Mouse (Mus musculus) embryonic facial prominence, embryonic 10.5 days (tissue): ENCODE measurements at regions not wholly inside any gene's neighbourhood (a gene's known extent, or its start where the extent isn't known, plus 50 kb on each side); places are given as distances from the start of the nearest gene placed in this dataset.
"Not testable (repeated sequence)": the region's sequence is repeated elsewhere in the genome, so short reads cannot be mapped to it uniquely, and the experiment has no call there.

ENCODE experiments used
- DNase-seq: peaks from one replicate; pipeline ENCODE4 v3.0.0-alpha.2; 2017; ENCODE audit warnings: low spot score
- H3K27ac ChIP-seq: fragments of 300-500 bp; sonication (generic); replicated peaks from 2 replicates; pipeline ENCODE4 v1.5.1; 2016; ENCODE audit warnings: mild to moderate bottlenecking
- H3K27me3 ChIP-seq: fragments of 300-500 bp; sonication (generic); replicated peaks from 2 replicates; pipeline ENCODE4 v1.6.1; 2016; ENCODE audit warnings: low read depth, mild to moderate bottlenecking; ENCODE audit not compliant: poor library complexity, severe bottlenecking
- H3K36me3 ChIP-seq: fragments of 300-500 bp; sonication (generic); replicated peaks from 2 replicates; pipeline ENCODE4 v1.6.1; 2016; ENCODE audit warnings: mild to moderate bottlenecking, moderate library complexity
- H3K4me1 ChIP-seq: fragments of 300-500 bp; sonication (generic); 2 replicates; pipeline ENCODE4 v1.6.1; 2016
- H3K4me3 ChIP-seq: fragments of 300-500 bp; sonication (generic); 2 replicates; pipeline ENCODE4 v1.5.1; 2016; ENCODE audit warnings: mild to moderate bottlenecking, moderate library complexity
- H3K9me3 ChIP-seq: fragments of 300-500 bp; sonication (generic); 2 replicates; pipeline ENCODE4 v1.6.1; 2016; ENCODE audit warnings: mild to moderate bottlenecking
- WGBS: fragments of 180-500 bp; shearing (Covaris S2); methylation state at CpG from one replicate; pipeline ENCODE4 v1.1.7; 2016; 5-methylcytosine and 5-hydroxymethylcytosine counted together

DNA sequence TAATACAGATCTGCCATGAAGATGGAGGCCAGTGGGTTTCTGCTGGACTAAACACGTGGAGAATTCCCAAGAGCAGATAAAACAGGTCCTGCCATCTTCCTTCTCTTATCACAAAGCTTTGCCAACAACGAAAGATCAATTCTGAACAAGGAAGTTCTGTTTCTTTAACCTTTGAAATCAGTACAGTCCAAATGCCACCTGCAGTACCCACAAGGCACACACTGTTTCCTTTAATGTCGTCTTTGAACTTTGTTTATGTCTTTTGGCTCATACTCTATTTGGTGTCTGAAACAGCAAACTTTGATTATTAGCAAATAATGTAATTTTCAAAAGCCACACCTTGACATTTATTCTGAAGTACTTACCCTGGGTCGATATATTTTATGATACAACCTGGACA is 536.5 kb downstream of the Bckdhb start:
- Histone ChIP-seq H3K4me1 (no peaks in the 10 kb centered on the region), H3K4me3 (no peak overlapping the region), H3K27me3 (no peaks in the 10 kb centered on the region), H3K27ac (no peak overlapping the region), H3K36me3 (no peaks in the 10 kb centered on the region), H3K9me3 (no peaks in the 10 kb centered on the region)
- 74% methylated on average over 4 of the region's 4 CpGs for WGBS
- DNase-seq, result no peak

DNA sequence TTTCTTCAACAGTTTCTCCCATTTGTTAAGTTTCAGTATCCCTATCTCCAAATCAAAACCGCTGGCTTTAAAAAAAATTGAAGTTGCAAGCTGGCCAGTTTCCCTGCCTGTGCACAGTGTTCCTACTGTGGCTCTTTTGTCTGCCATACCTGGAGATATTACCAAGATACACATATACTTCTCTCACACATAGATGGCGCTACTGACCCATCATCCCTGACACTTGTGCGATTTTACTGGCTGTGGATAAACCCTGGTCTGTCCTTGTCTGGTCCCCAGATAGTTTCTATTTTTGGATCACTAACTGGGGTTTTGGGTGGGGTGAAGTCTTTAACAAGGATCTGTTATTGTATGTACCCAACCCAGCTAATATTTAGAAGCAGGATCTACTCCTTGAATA is 541.8 kb downstream of the Bckdhb start:
- Histone ChIP-seq H3K4me1 (no peaks in the 10 kb centered on the region), H3K27me3 (no peaks in the 10 kb centered on the region), H3K9me3 (no peaks in the 10 kb centered on the region), H3K27ac (no peak overlapping the region), H3K36me3 (no peaks in the 10 kb centered on the region), H3K4me3 (no peak overlapping the region)
- WGBS, result 11% methylated on average over 3 of the region's 3 CpGs
- peak; percentile 28 for DNase-seq

DNA sequence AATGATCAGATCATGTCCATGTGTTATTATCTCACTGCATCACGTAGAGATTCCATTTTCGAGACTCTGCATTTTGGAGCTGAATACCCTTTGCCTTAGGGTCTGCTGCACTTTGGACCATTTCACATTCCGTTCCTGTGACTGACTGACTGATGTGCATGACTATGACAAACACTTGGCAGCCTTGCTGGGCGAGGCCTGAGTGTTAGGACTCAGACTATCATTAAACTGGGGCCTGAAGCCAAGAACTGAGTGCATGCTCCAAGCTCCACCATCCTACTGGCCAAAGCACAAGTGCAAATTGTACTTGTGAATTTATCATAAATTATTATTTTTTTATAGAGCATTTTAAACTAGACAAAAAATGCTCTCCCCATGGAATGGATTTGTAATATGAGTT is 547.8 kb downstream of the Bckdhb start:
- WGBS, result 82% methylated on average over 4 of the region's 4 CpGs
- Histone ChIP-seq H3K36me3 (no peaks in the 10 kb centered on the region), H3K4me1 (no peaks in the 10 kb centered on the region), H3K9me3 (no peaks in the 10 kb centered on the region), H3K27ac (no peak overlapping the region), H3K4me3 (no peak overlapping the region), H3K27me3 (no peaks in the 10 kb centered on the region)
- no peak for DNase-seq

DNA sequence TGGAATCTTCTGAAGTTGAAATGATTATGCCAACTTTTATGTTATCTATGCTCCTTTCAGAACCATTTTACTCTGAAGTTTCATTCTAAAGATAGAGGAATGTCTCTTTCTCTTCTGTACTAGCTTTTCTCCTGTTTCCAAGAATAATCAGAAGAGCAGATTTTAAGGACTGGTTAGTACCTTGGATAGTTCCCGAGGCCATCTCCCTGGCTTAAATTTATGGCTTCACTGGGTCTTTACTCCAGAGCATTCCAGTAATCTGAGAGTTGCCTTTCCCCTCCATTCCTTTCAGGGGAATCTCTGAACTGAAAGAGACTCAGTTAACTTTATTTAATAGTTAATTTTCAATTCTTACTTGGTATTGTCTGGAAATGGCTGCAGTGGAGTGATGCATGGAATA is 551.0 kb downstream of the Bckdhb start:
- Histone ChIP-seq H3K9me3 (no peaks in the 10 kb centered on the region), H3K27me3 (no peaks in the 10 kb centered on the region), H3K27ac (no peak overlapping the region), H3K4me1 (no peaks in the 10 kb centered on the region), H3K36me3 (no peaks in the 10 kb centered on the region), H3K4me3 (no peak overlapping the region)
- no peak for DNase-seq
- 50% methylated on average over 1 of the region's 1 CpGs for WGBS

DNA sequence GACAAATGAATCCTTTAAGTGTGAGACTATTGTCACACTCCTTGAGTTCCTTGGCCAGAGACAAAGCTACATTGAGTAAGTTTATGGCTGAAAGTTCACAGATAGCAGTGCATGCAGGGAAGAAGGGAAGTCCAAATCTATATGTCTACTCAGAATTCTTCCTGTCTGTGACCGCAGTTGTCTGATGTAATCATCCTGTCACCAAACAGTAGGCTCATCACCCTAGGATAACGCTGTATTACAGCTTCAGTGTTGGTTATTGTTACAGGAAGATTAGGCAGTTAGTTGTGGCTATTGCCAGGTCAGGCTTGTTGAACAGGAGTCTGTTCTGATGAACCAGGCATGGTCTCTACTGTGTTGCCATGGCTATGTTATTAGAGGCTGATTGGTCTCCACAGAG is 574.6 kb downstream of the Bckdhb start:
- 84% methylated on average over 2 of the region's 2 CpGs for WGBS
- no peaks in the 10 kb centered on the region for H3K4me1 ChIP-seq
- H3K9me3 ChIP-seq, result no peaks in the 10 kb centered on the region
- no peaks in the 10 kb centered on the region for H3K27me3 ChIP-seq
- H3K36me3 ChIP-seq, result no peaks in the 10 kb centered on the region
- no peak overlapping the region for H3K27ac ChIP-seq
- no peak for DNase-seq
- H3K4me3 ChIP-seq, result no peak overlapping the region

DNA sequence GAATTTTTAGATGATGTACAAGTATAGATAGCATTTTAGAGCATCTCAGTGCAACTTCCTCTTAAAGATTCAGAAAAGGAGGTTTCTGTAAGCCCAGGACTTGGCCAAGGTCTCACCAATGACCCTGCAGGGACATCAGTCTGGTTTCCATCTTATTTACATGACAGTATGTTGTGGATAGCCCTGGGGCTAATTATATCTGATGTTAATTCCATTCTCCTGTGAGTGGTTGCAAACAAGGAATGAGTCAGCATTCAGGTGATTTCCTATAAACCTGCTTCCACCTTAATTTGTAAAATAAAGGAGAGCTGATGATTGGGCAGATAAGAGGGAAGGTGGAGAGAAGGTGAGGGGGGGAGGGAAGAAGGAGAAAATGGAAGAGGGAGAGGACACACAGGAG is 578.0 kb downstream of the Bckdhb start:
- H3K4me3 ChIP-seq, H3K27me3 ChIP-seq, H3K9me3 ChIP-seq, H3K4me1 ChIP-seq, H3K36me3 ChIP-seq, H3K27ac ChIP-seq, DNase-seq: not testable (repeated sequence)

DNA sequence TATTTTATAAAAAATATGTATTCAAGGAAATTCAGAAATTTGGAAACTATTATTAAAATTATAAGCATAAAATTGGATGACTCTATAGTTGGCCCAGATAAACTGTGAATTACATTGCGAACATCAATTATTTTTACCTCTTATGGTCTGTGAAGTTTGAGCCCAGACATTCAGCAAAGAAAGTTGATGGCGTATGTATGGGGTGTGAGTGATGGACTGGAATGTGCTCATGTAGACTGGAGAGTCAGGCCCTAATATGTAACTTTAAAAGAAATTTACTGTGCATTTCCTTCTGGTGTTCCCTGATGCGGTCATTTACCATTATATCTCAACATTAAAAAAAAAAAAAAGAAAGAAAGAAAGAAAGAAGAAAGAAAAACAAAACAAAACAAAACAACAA is 592.1 kb downstream of the Bckdhb start:
- 94% methylated on average over 3 of the region's 3 CpGs for WGBS
- no peaks in the 10 kb centered on the region for H3K4me1 ChIP-seq
- no peak overlapping the region for H3K4me3 ChIP-seq
- no peaks in the 10 kb centered on the region for H3K9me3 ChIP-seq
- no peak for DNase-seq
- no peak overlapping the region for H3K27ac ChIP-seq
- no peaks in the 10 kb centered on the region for H3K36me3 ChIP-seq
- no peaks in the 10 kb centered on the region for H3K27me3 ChIP-seq

DNA sequence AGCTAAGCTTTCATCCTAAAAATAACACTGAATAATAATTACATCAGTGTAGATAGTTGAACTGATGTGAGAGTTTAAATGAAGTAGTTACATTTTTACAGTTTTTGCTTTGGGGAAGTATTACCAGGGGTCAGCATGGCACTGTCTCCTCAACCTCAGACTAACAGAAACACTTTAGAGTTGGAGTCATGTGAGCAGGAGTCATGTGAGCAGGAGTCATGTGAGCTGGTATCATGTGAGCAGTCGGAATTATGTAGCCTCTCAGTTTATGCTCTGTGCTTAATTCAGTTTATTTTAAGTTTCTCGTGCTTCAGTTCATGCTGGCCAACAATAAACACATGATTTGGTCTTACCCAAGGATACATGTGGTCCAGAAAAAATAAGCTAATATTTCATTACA is 620.5 kb downstream of the Bckdhb start:
- no peaks in the 10 kb centered on the region for H3K9me3 ChIP-seq
- 85% methylated on average over 2 of the region's 2 CpGs for WGBS
- no peak overlapping the region for H3K4me3 ChIP-seq
- H3K4me1 ChIP-seq, result no peaks in the 10 kb centered on the region
- no peaks in the 10 kb centered on the region for H3K36me3 ChIP-seq
- H3K27ac ChIP-seq, result no peak overlapping the region
- H3K27me3 ChIP-seq, result no peaks in the 10 kb centered on the region
- DNase-seq, result no peak

DNA sequence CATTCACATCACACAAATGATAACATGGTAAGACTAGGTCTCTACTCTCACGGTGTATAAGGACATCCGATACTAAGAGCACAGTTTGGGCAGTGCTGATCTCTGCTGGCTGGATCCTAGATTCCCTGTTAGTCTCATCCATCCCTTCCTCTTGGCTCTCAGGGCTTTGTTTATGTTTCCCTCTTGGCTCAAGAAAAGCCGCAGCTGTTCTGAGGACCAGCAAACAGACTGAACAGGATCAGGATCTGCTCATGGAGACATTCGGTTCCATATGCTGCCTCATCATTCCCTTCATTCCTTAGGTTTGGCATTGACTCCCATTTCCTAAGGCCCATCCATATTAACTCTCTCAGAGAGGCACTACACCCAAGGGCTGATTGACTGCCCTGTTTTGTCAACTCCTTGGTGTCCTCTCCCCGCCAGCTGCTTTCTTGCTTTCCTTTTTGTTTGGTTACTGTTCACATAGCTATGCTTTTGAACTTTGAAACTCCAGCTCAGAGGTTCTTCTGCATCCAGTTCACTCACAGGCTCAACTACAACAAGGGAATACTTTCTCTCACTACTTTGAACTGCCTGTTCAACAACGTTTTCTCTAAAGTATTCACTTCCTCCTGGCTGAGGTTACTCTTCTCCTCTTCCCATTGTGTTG is 623.2 kb downstream of the Bckdhb start:
- DNase-seq, result no peak
- no peaks in the 10 kb centered on the region for H3K4me1 ChIP-seq
- 72% methylated on average over 6 of the region's 6 CpGs for WGBS

DNA sequence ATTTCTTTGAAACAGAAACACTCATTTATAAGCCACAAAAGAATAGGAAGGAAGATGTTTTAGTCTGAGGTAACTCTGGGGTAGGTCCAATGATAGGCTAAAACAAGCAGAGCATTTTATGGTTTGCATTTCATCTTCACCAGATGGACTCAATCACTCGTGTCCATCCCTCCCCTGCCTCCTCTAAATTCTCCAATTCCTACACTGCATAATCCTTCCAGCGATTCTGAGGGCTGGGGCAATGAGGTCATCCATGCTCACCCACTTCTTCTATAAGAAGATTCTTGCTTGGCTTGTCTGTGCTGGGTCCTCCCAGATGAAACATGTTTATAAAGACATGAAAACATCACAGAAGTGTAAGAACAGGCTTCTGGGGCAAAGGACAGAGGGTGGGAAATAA is 630.3 kb downstream of the Bckdhb start:
- DNase-seq, result peak; percentile 10
- H3K27me3 ChIP-seq, result no peaks in the 10 kb centered on the region
- WGBS, result 22% methylated on average over 2 of the region's 2 CpGs

More for the DNA sequence above, 623.2 kb downstream of the Bckdhb start:
- Histone ChIP-seq H3K27ac (no peak overlapping the region), H3K27me3 (no peaks in the 10 kb centered on the region), H3K9me3 (no peaks in the 10 kb centered on the region), H3K4me3 (no peak overlapping the region), H3K36me3 (no peaks in the 10 kb centered on the region)

DNA sequence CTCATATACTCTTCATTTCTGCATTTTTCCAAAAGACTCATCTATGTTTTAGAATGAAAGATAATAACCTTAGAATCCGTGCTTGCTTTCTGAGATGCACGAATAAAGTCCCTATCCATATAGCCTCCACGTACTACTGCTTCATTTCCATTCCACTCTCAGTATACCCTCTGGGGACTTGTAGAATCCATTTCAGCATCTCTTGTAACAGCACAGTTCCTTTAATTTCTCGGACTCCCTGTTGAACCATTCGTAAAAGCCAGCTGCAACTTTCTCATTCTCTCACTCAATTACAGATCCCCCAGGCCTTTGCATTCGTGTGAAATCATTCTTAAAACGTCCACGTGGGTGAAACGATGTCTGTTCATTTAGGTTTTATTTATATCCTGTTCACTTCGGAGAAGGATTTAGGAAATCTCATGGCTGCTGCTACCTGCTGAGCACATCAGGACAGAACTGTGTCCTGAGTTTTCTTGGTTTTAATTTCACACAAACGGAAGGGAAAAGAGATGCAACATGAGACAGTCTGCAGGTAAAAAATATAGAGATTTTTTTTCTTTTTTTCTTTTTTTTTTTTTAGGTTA is 631.4 kb downstream of the Bckdhb start:
- DNase-seq, result no peak
- no peaks in the 10 kb centered on the region for H3K9me3 ChIP-seq
- no peaks in the 10 kb centered on the region; the same call in 1 of the 2 replicates for H3K4me1 ChIP-seq
- no peaks in the 10 kb centered on the region for H3K27me3 ChIP-seq
- 70% methylated on average over 11 of the region's 11 CpGs for WGBS
- H3K27ac ChIP-seq, result no peak overlapping the region
- H3K4me3 ChIP-seq, result no peak overlapping the region
- H3K36me3 ChIP-seq, result no peaks in the 10 kb centered on the region

More for the DNA sequence above, 630.3 kb downstream of the Bckdhb start:
- Histone ChIP-seq H3K9me3 (no peaks in the 10 kb centered on the region), H3K4me1 (no peaks in the 10 kb centered on the region; the same call in 1 of the 2 replicates), H3K27ac (no peak overlapping the region), H3K4me3 (no peak overlapping the region), H3K36me3 (no peaks in the 10 kb centered on the region)

DNA sequence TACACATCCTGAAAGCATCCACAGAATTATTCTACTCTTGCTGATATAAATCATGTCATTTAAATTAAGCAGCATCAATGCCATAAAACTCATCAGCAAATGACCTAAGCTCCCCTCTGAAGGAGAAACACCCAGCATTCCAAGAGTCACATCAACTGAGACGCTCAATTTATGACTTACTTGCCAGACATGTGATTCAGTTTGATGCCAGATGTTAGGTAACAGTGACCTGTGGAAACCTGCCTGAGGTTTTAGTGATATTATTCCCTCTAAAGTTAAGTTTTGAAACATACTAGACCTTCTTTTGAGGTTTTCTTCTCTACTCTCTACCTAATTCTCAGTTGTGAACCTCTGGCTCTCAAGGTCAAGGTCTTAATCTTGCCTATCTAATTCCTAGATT is 633.4 kb downstream of the Bckdhb start:
- no peak for DNase-seq
- WGBS, result 88% methylated on average over 1 of the region's 1 CpGs
- Histone ChIP-seq H3K4me3 (no peak overlapping the region), H3K36me3 (no peaks in the 10 kb centered on the region), H3K27ac (no peak overlapping the region), H3K27me3 (no peaks in the 10 kb centered on the region), H3K9me3 (no peaks in the 10 kb centered on the region), H3K4me1 (no peaks in the 10 kb centered on the region; the same call in 1 of the 2 replicates)

DNA sequence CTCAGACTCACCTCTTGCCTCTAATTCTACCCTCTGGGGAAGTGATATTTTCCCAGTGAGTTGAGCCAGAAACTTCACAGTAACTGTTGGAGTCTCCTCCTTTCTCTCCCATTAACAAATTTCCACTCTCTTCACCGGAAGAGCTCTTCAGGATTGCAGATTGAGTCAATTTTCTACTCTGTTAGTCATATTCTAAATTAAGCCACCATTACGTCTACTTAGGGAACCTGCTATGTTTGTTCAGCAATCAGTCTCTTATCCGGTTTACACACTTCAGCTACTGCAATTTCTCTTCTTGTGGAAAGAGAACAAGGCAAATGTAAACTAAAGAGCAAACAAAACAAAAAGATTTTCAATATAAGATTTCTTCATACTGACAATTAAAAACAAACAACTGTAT is 644.6 kb downstream of the Bckdhb start:
- no peak for DNase-seq
- Histone ChIP-seq H3K9me3 (no peaks in the 10 kb centered on the region), H3K4me3 (no peak overlapping the region), H3K4me1 (no peaks in the 10 kb centered on the region), H3K27ac (no peak overlapping the region), H3K36me3 (no peaks in the 10 kb centered on the region), H3K27me3 (no peaks in the 10 kb centered on the region)
- WGBS, result 63% methylated on average over 3 of the region's 3 CpGs
